Mouse (Mus musculus) neural tube, embryonic 15.5 days (tissue): ENCODE measurements around the gene Zfand2b. TPM values are rescaled to one million over a fixed set of nuclear protein-coding genes. Genes with fewer than 3 reads are reported as not detected.

Experiments used
- ATAC-seq: fragments of 200-750 bp; cut with Nextera tagmentation; 2 replicates; pipeline ENCODE4 v1.8.0; 2017; ENCODE audit warnings: mild to moderate bottlenecking, moderate TSS enrichment, moderate library complexity; ENCODE audit not compliant: low FRiP score
- H3K27ac ChIP-seq: fragments of 300-500 bp; sonication (generic); replicated peaks from 2 replicates; pipeline ENCODE4 v1.5.1; 2015; ENCODE audit warnings: mild to moderate bottlenecking, inconsistent platforms
- H3K27me3 ChIP-seq: fragments of 300-500 bp; sonication (generic); replicated peaks from 2 replicates; pipeline ENCODE4 v1.6.1; 2015; ENCODE audit warnings: inconsistent platforms
- H3K36me3 ChIP-seq: fragments of 300-500 bp; sonication (generic); 2 replicates; pipeline ENCODE4 v1.6.1; 2015; ENCODE audit warnings: inconsistent platforms
- H3K4me1 ChIP-seq: fragments of 300-500 bp; sonication (generic); 2 replicates; pipeline ENCODE4 v1.6.1; 2015; ENCODE audit warnings: inconsistent platforms
- H3K4me2 ChIP-seq: fragments of 300-500 bp; sonication (generic); 2 replicates; pipeline ENCODE4 v1.6.1; 2015; ENCODE audit warnings: inconsistent platforms, mild to moderate bottlenecking, moderate library complexity
- H3K4me3 ChIP-seq: fragments of 300-500 bp; sonication (generic); replicated peaks from 2 replicates; pipeline ENCODE4 v1.5.1; 2015; ENCODE audit warnings: mild to moderate bottlenecking, inconsistent platforms
- H3K9ac ChIP-seq: fragments of 300-500 bp; sonication (generic); replicated peaks from 2 replicates; pipeline ENCODE4 v1.6.1; 2015; ENCODE audit warnings: mild to moderate bottlenecking, inconsistent platforms
- H3K9me3 ChIP-seq: fragments of 300-500 bp; sonication (generic); replicated peaks from 2 replicates; pipeline ENCODE4 v1.6.1; 2016; ENCODE audit warnings: inconsistent platforms
- WGBS: fragments of 180-500 bp; shearing (Covaris S2); methylation state at CpG from one replicate; pipeline ENCODE4 v1.1.7; 2015; ENCODE audit warnings: mixed read lengths; 5-methylcytosine and 5-hydroxymethylcytosine counted together
- polyA plus RNA-seq: library from polyadenylated mRNA; unstranded; fragments of >200 nt; fragmentation: Nextera tagmentation; extraction: Ambion mirVana; gene quantifications from 2 replicates; pipeline ENCODE4 v1.2.1, GENCODE M21; 2015

Zfand2b gene
- polyA plus RNA-seq = 37.3 and 40.0 TPM in 2 replicates

DNA sequence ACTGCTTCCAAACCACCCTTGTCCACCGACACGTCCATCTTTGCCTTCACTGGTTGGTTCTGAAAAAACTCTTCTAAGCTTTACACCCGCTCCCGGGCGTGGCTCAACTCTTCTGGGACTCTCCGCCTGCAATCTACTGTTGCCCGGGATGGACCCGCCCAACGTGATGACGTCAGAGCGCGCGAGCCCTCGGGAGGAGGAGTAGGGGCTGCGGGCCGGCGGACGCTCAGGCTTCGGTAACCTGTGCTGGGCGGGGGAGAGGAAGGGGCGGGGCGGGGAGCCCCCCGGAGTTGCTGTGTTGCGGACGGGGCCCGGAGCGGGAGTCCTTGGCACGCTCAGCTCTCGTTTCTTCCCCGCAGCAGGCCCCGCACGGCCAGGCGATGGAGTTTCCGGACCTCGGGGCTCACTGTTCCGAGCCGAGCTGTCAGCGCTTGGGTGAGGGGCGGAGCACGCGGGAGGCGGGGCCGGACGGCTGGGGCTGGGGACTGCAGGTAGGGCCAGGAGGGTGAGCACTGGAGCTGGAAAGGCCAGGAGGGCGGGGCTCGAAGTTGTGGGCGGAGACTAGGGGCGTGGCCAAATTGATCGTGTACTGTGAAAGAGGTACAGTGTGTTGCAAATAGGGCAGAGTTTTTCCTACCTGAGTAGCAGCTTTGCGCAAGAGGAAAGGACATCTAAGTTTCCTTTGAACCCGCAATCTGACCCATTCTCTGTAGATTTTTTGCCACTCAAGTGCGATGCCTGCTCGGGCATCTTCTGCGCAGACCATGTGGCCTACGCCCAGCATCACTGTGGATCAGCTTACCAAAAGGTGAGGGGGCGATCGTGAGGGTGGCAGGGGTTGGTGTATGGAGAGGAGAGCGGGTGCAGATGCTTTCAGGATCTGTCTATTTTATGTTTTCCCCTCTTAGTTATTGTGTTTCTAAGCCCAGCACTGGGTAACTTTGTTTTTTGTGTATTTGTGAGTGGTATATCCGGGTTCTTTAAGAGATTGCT, at the start of gene Zfand2b:
Gene Zfand2b, plus strand, starts transcription at position 175 of the 993 bp plus-strand sequence.
- Histone ChIP-seq H3K9ac (peak within 1 kb of the TSS; percentile 83), H3K27me3 (no peaks in the 10 kb centered on the region), H3K9me3 (no peaks in the 10 kb centered on the region), H3K4me3 (peak within 1 kb of the TSS; percentile 89), H3K27ac (peak within 1 kb of the TSS; percentile 96), H3K36me3 (peaks cover 36% of the 10 kb centered on the region), H3K4me2 (peak within 1 kb of the TSS; percentile 79), H3K4me1 (peaks cover 21% of the 10 kb centered on the region)
- peak; percentile 97 for ATAC-seq
- under 1% methylated on average over 52 of the region's 59 CpGs for WGBS

DNA sequence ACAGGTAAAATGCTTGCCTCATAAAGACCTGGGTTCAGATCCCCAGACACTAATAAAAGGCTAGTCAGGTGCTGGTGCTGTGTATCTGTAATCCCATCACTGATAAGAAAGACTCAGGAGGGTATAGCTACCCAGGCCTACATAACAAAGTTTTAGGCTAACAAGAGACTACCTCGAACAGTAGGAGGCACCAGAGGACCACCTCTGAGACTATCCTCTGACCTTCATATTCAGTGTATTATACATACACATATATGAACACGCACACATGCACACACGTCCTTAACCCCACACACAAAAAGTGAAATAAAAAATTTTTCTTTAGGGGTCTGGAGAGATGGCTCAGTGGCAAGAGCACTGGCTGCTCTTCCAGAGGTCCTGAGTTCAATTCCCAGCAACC, 46.2 kb upstream of the Zfand2b start:
- no peak overlapping the region for H3K9ac ChIP-seq
- no peak overlapping the region for H3K4me2 ChIP-seq
- H3K4me3 ChIP-seq = no peak overlapping the region
- no peaks in the 10 kb centered on the region for H3K9me3 ChIP-seq
- no peak for ATAC-seq
- H3K36me3 ChIP-seq = no peaks in the 10 kb centered on the region
- H3K4me1 ChIP-seq = peaks cover 12% of the 10 kb centered on the region
- WGBS = 88% methylated on average over 3 of the region's 3 CpGs
- H3K27ac ChIP-seq = no peak overlapping the region
- no peaks in the 10 kb centered on the region for H3K27me3 ChIP-seq

DNA sequence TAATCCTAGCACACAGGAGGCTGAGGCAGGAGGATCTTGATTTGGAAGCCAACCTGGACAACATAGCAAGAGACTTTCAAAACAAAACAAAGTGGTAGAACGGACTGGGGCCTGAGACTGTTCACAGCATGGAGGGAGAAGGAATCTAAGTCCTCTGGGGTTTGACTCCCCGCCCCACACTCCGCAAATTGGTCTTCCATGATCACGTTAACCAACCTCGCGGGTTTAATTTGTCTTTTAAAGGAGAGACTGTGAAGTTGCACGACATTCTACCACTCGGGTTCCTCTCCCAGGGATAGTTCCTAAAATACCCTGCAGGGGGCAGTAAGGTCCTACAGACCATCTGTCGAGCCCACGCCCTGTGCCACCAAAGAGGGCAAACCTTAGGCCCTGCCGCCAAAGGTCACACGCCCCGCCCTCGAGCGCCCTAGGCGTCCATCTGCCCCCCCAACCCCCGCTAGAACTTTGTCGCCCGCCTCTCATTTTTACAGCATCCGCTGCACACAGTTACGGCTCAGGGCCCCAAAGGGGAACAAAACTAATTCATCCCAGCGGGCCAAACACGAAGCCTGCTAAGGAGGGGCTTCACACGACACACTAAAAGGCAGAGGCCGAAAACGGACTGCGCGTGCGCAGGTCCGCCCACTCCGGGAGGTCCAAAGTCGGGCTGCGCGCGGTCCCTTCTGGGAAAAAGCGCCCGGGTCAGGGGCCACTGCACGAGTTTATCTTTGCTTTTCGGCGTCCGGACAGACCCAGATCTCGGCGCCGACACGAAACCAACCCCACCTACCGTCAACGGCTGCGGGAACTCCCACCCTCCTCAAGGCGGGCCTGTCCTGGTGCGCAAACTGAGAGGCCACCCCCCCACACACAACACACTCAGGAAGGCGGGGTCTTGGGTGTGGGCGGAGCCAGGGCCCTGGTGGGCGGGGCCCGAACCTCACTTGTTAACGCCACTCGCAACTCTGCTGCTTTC, 43.8 kb upstream of the Zfand2b start, which contains the start of gene Nhej1:
Gene Nhej1, minus strand, starts transcription at position 855 of the 976 bp plus-strand sequence.
- Histone ChIP-seq H3K4me1 (peaks cover 12% of the 10 kb centered on the region), H3K36me3 (no peaks in the 10 kb centered on the region), H3K4me2 (peak within 1 kb of the TSS; percentile 62), H3K27ac (peak within 1 kb of the TSS; percentile 97), H3K4me3 (peak within 1 kb of the TSS; percentile 72), H3K9me3 (no peaks in the 10 kb centered on the region), H3K27me3 (no peaks in the 10 kb centered on the region), H3K9ac (peak within 1 kb of the TSS; percentile 72)
- peak; percentile 95 for ATAC-seq
- under 1% methylated on average over 56 of the region's 56 CpGs for WGBS

DNA sequence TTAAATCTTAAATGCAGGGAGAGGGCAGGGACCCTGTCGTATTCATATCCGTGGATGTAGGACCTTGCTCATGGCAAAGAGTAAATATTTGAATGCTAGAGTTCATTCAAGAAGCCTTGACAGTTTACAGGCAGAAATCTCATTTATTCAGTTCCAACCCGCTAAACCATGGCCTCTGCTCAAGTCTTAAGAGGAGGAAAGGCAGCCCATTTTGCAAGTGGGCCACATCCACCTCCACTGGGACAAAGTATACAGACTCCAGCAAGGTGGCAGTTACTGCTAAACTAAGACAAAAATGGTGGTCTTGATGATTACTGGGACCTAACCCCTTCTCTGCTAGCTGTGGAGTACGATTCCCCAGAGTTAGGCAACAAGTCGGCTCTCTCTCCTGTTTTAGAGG, 43.0 kb upstream of the Zfand2b start:
- Histone ChIP-seq H3K27ac (peak overlapping the region; percentile 97), H3K27me3 (0 out of 2 replicates have a peak, but pooled peaks cover 2% of the 10 kb centered on the region), H3K9ac (peak overlapping the region; percentile 72; the same call in 1 of the 2 replicates), H3K4me1 (peaks cover 12% of the 10 kb centered on the region), H3K9me3 (no peaks in the 10 kb centered on the region), H3K4me3 (peak overlapping the region; percentile 72), H3K36me3 (no peaks in the 10 kb centered on the region), H3K4me2 (peak overlapping the region; percentile 62)
- WGBS = 32% methylated on average over 5 of the region's 5 CpGs
- ATAC-seq = no peak

DNA sequence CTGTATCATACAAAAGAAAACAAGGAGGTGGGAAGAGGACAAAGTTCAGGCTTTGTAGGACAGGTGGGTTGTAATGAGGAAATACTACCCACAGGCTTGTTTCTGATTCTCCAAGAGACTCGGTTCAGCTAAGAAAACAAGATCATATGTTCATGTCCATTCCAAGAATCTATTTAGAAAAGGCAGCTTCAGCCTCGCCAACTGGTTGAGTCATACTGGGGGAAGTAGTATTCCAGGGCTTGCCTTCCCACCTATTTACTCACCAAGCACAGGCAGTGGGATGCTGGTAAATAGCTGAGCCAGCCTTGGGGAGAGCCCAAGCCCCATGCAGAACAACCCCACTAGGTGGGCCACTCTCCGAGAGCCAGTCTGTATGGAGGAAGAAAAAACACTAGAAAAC, 39.8 kb upstream of the Zfand2b start:
- Histone ChIP-seq H3K4me3 (no peak overlapping the region), H3K36me3 (no peaks in the 10 kb centered on the region), H3K4me2 (no peak overlapping the region), H3K9ac (no peak overlapping the region), H3K4me1 (peaks cover 12% of the 10 kb centered on the region), H3K9me3 (no peaks in the 10 kb centered on the region), H3K27me3 (0 out of 2 replicates have a peak, but pooled peaks cover 2% of the 10 kb centered on the region), H3K27ac (no peak overlapping the region)
- WGBS = 86% methylated on average over 3 of the region's 3 CpGs
- no peak for ATAC-seq

DNA sequence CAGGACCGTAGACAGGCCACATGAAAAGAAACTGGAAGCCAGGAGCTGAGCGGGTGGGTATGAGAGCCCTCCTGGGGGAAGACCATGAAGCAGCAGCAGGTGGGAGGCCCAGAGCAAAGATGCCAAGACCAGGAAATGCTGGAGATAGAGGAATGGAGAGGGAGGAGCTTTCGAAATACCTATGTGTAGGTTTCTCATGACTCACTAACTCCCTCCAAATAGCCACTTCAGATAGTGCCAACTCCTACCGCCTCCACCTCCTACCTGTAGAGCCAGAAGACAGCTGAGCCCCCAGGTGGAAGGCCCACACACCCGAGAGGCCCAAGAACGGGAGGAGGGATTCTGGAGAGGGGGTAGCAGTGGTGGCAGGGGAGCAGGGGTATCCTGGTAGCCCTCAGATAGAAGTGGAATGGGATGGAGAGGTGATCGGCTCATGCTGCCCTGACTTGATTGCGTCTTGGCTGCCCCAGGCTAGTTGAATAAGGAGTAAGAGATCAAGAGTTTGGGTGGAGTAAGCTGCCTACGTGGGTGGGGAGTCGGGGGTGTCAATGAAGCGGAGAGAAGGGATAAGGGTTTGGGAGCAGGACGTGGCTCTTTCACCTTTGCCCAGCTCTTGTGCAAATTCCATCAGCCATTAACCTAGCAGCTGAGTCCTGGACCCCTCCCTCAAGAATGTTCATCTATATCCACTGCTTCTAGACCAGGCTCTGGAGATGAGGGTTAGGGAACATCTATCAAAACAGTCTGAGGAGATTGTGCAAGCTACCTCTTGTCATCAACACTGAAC, 34.8 kb upstream of the Zfand2b start, which contains the start of gene Slc23a3:
Gene Slc23a3, minus strand, starts transcription at position 470 of the 787 bp plus-strand sequence.
- Histone ChIP-seq H3K27me3 (0 out of 2 replicates have a peak, but pooled peaks cover 2% of the 10 kb centered on the region), H3K4me3 (no peak within 1 kb of the TSS), H3K9me3 (no peaks in the 10 kb centered on the region), H3K4me1 (no peaks in the 10 kb centered on the region), H3K4me2 (no peak within 1 kb of the TSS), H3K36me3 (peaks cover 35% of the 10 kb centered on the region), H3K27ac (no peak within 1 kb of the TSS), H3K9ac (no peak within 1 kb of the TSS)
- no peak for ATAC-seq
- 69% methylated on average over 12 of the region's 12 CpGs for WGBS

DNA sequence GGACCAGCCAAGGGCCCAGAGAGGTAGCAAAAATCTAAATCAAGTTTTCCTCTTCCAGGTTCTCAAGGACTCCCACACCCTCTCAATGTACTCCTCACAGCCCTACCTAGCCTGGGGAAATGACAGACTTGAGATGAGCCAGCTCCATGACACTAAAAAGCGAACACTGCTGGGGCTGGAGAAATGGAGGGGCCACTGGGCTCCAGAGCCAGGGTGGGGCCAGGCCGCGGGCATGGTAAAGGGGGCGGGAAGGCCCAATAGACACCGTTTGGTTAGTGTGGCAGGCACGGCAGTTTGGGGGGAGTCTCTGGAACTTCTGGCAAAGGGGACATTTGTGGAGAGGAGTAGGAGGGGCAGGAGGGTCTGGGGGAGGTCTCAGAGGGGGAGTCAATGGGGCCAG, 32.2 kb upstream of the Zfand2b start:
- Histone ChIP-seq H3K4me1 (peaks cover 23% of the 10 kb centered on the region), H3K9ac (no peak overlapping the region), H3K4me2 (no peak overlapping the region), H3K27ac (no peak overlapping the region), H3K9me3 (no peaks in the 10 kb centered on the region), H3K36me3 (peaks cover 46% of the 10 kb centered on the region), H3K4me3 (no peak overlapping the region), H3K27me3 (no peaks in the 10 kb centered on the region)
- ATAC-seq = no peak
- WGBS = 89% methylated on average over 6 of the region's 6 CpGs

DNA sequence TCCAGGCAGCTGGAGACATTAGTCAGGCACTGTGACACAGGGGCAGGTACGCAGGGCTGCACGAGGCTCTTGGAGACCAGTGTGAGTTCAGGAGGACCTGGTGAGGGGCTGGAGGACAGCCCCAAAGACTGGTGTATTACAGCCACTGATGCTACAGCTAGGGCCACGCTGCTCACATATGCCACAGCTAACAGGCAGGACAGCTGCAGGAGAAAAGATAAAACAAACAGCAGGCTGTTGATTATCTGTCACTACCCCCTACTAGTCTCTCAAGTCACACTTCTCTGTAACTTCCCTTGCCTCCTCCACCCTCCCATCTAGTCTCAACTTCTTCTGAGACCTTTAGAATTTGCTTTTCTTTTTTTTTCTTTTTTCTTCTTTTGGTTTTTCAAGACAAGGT, 31.7 kb upstream of the Zfand2b start:
- H3K27ac ChIP-seq = no peak overlapping the region
- no peak overlapping the region for H3K4me2 ChIP-seq
- no peak for ATAC-seq
- H3K9ac ChIP-seq = no peak overlapping the region
- no peaks in the 10 kb centered on the region for H3K27me3 ChIP-seq
- peaks cover 46% of the 10 kb centered on the region for H3K36me3 ChIP-seq
- H3K4me1 ChIP-seq = peaks cover 27% of the 10 kb centered on the region
- no peak overlapping the region for H3K4me3 ChIP-seq
- no peaks in the 10 kb centered on the region for H3K9me3 ChIP-seq
- WGBS = 83% methylated on average over 3 of the region's 3 CpGs

DNA sequence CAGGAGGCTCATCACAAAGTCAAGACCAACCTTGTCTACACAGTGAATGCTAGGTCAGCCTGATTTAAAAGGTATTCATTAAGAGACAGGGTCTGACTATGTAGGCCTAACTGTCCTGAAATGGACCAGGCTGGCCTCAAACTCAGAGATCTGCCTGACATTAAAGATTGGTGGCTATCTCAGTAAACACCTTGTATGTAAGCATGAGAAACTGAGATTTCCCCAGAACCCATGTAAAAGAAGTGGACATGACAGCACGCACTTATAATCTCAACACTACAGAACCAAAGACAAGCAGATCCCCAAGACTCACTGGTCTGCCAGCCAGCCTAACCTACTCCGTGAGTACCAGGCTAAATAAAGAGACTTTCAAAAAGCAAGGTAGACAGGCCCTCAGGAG, 30.0 kb upstream of the Zfand2b start:
- ATAC-seq = no peak
- no peak overlapping the region for H3K9ac ChIP-seq
- no peak overlapping the region for H3K27ac ChIP-seq
- H3K4me3 ChIP-seq = no peak overlapping the region
- H3K4me1 ChIP-seq = peaks cover 27% of the 10 kb centered on the region
- no peaks in the 10 kb centered on the region for H3K9me3 ChIP-seq
- no peak overlapping the region for H3K4me2 ChIP-seq
- no peaks in the 10 kb centered on the region for H3K27me3 ChIP-seq
- H3K36me3 ChIP-seq = peaks cover 46% of the 10 kb centered on the region
- 98% methylated on average over 2 of the region's 2 CpGs for WGBS

DNA sequence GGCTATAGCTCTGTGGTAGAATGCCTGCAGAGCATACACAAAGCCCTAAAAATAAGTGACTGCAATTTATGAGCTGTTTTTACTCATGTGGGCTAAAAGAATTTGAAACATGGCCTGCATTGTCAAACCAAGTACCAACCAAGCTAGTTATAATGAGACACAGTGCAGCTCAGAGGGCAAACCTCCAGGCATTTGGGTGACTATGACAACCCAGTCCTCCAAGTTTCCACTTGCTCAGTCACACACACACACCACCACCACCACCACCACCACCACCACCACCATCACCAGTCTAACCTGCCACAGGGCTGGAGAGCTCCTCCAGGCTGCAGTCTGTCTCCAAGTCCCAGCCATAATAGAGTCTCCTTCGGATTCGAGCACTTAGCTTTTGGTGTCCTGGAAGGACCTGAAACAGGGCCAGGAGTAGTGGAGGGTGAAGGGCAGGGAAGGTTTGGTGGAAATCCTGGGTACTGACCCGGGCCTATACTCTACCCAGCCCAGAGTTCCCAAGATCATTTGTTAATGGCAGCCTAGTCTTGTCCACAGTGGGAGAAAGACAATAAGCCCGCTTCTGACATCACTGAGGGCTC, 27.8 kb upstream of the Zfand2b start:
- WGBS = 59% methylated on average over 4 of the region's 4 CpGs
- ATAC-seq = no peak
- H3K36me3 ChIP-seq = peaks cover 53% of the 10 kb centered on the region

More for the DNA sequence above, 27.8 kb upstream of the Zfand2b start:
- H3K27me3 ChIP-seq = no peaks in the 10 kb centered on the region
- H3K27ac ChIP-seq = peak overlapping the region; percentile 98; the same call in 1 of the 2 replicates
- H3K9ac ChIP-seq = peak overlapping the region; percentile 81
- H3K9me3 ChIP-seq = no peaks in the 10 kb centered on the region
- H3K4me2 ChIP-seq = peak overlapping the region; percentile 96
- H3K4me3 ChIP-seq = peak overlapping the region; percentile 78
- peaks cover 44% of the 10 kb centered on the region for H3K4me1 ChIP-seq
